ENCODE assay signal across 9 mouse cellular contexts in genomic region chr17:62458964-62459363, GRCm38 (mm10).
DNase-seq lines count a peak whose midpoint lies in the region; ATAC-seq and TF ChIP-seq lines count a peak whose summit lies in the region.
"Had no signal": no experiment of that assay in that cellular context is flagged by ENCODE, and none has a peak within 500 bp of the region (broad histone marks: within the 10 kb centered on the region; RNA-seq: fewer than 3 reads in every experiment).

No protein-coding gene starts in this region.

- H3K9ac ChIP-seq in forebrain, embryonic 14.5 days (ENCODE audit: low read length) = no peak overlapping the region
- no peak overlapping the region for H3K9ac ChIP-seq in forebrain, embryonic 12.5 days
- H3K9ac ChIP-seq in ES-E14 (ENCODE audit: insufficient read depth, low read depth, low read length, poor library complexity, severe bottlenecking) = no peak overlapping the region
- H3K9ac ChIP-seq: liver, embryonic 13.5 days had no signal

- no peak overlapping the region for H3K27ac ChIP-seq in forebrain, embryonic 14.5 days (ENCODE audit: low read depth, low read length)
- no peak overlapping the region for H3K27ac ChIP-seq in forebrain, embryonic 12.5 days
- H3K27ac ChIP-seq in ES-E14 (ENCODE audit: insufficient read depth, low read depth, low read length, poor library complexity, severe bottlenecking) = no peak overlapping the region
- H3K27ac ChIP-seq: liver, embryonic 13.5 days had no signal

- H3K27me3 ChIP-seq in forebrain, embryonic 14.5 days (replicated peaks; ENCODE audit: control insufficient read depth, insufficient read depth, low read length) = no peaks in the 10 kb centered on the region
- H3K27me3 ChIP-seq in forebrain, embryonic 12.5 days = no peaks in the 10 kb centered on the region
- H3K27me3 ChIP-seq: liver, embryonic 13.5 days had no signal

- no peak overlapping the region for H3K4me2 ChIP-seq in forebrain, embryonic 14.5 days (ENCODE audit: low read length)
- H3K4me2 ChIP-seq in forebrain, embryonic 12.5 days = no peak overlapping the region
- H3K4me2 ChIP-seq: liver, embryonic 13.5 days had no signal

- no peaks in the 10 kb centered on the region for H3K4me1 ChIP-seq in forebrain, embryonic 14.5 days (ENCODE audit: control insufficient read depth, insufficient read depth, low read length)
- H3K4me1 ChIP-seq in forebrain, embryonic 12.5 days = no peaks in the 10 kb centered on the region
- no peaks in the 10 kb centered on the region for H3K4me1 ChIP-seq in ES-E14 (ENCODE audit: control insufficient read depth in 2 of 2, insufficient read depth in 2 of 2, low read length in 2 of 2, poor library complexity in 1 of 2)
- H3K4me1 ChIP-seq: liver, embryonic 13.5 days had no signal

- ATAC-seq in forebrain, embryonic 14.5 days = no peak
- ATAC-seq in forebrain, embryonic 12.5 days (ENCODE audit: low FRiP score) = no peak
- ATAC-seq in megakaryocyte progenitor cell, adult 5-6 weeks (replicated peaks; ENCODE audit: poor library complexity) = peak; percentile 88

- no peaks in the 10 kb centered on the region for H3K9me3 ChIP-seq in forebrain, embryonic 14.5 days (replicated peaks; ENCODE audit: control insufficient read depth, low read length)
- H3K9me3 ChIP-seq in forebrain, embryonic 12.5 days = no peaks in the 10 kb centered on the region
- no peaks in the 10 kb centered on the region for H3K9me3 ChIP-seq in ES-E14 (ENCODE audit: control insufficient read depth, insufficient read depth, low read depth, low read length)
- H3K9me3 ChIP-seq: liver, embryonic 13.5 days had no signal

- in situ Hi-C loops in ES-E14 (cut with MboI; ENCODE audit: low sequenced_read_pairs in 2 of 2, unreplicated experiment in 2 of 2) = no loop called here

- DNase-seq in forebrain, embryonic 14.5 days (ENCODE audit: low spot score) = peak; percentile 75
- DNase-seq in ES-E14 (ENCODE audit: low read depth, low spot score) = peak; percentile 68
- DNase-seq in cerebellum, adult 9-10 months = peak; percentile 19
- DNase-seq in heart, adult 8-10 months (ENCODE audit: low spot score) = peak; percentile 71
- DNase-seq in layer of hippocampus, postnatal 10 days (ENCODE audit: low spot score in 2 of 2) = peak; percentile 58 to 68
- DNase-seq in thymus, postnatal 10 days (ENCODE audit: low spot score in 2 of 2) = peak; percentile 4 to 33
- DNase-seq: liver, embryonic 13.5 days had no signal

- H3K4me3 ChIP-seq in forebrain, embryonic 14.5 days (ENCODE audit: low read depth, low read length) = no peak overlapping the region
- H3K4me3 ChIP-seq in forebrain, embryonic 12.5 days (replicated peaks) = no peak overlapping the region
- no peak overlapping the region for H3K4me3 ChIP-seq in ES-E14 (ENCODE audit: insufficient read depth in 1 of 2, low read depth in 1 of 2, low read length in 2 of 2, poor library complexity in 1 of 2, severe bottlenecking in 1 of 2)
- H3K4me3 ChIP-seq: liver, embryonic 13.5 days had no signal

- 44% methylated on average over 7 of the region's 7 CpGs for WGBS in forebrain, embryonic 14.5 days
- WGBS in forebrain, embryonic 12.5 days = 45% methylated on average over 7 of the region's 7 CpGs

- no peaks in the 10 kb centered on the region for H3K36me3 ChIP-seq in forebrain, embryonic 14.5 days (ENCODE audit: control insufficient read depth, insufficient read depth, low read length)
- no peaks in the 10 kb centered on the region for H3K36me3 ChIP-seq in forebrain, embryonic 12.5 days (replicated peaks)
- H3K36me3 ChIP-seq in ES-E14 (ENCODE audit: control insufficient read depth, insufficient read depth, low read length, poor library complexity, severe bottlenecking) = no peaks in the 10 kb centered on the region
- H3K36me3 ChIP-seq: liver, embryonic 13.5 days had no signal

TF ChIP-seq in ES-E14, 5 proteins besides CTCF, POLR2A, EP300 and RAD21:
- TF ChIP-seq HCFC1 (IDR thresholded peaks at IDR 0.05; ENCODE audit: borderline replicate concordance, insufficient read depth, low read length) = no peak
- no peak for TF ChIP-seq CHD2 (IDR thresholded peaks at IDR 0.05; ENCODE audit: low read depth, low read length)
- no peak for TF ChIP-seq ZNF384 (IDR thresholded peaks at IDR 0.05; ENCODE audit: low read depth, low read length)
- TF ChIP-seq MAFK (IDR thresholded peaks at IDR 0.05; ENCODE audit: insufficient read depth, low read depth, low read length) = no peak
- TF ChIP-seq ZC3H11A (IDR thresholded peaks at IDR 0.05; ENCODE audit: borderline replicate concordance, low read depth, low read length) = peak; percentile 23; the same call in 1 of the 2 replicates

Comparison
In these comparisons a context has a peak if more than half of its experiments do, and no peak if none do; other contexts are left out.
1. DNase-seq: peak in every context shown above with its lines; median percentile 75 in forebrain, embryonic 14.5 days; 71 in heart, adult 8-10 months; 68 in ES-E14; 63 in layer of hippocampus, postnatal 10 days; 19 in cerebellum, adult 9-10 months; 18 in thymus, postnatal 10 days.